Mouse (Mus musculus) midbrain, embryonic 14.5 days (tissue): ENCODE measurements around the gene Xpo4. TPM values are rescaled to one million over a fixed set of nuclear protein-coding genes. Genes with fewer than 3 reads are reported as not detected.

ENCODE experiments used
- ATAC-seq: fragments of 200-750 bp; cut with Nextera tagmentation; 2 replicates; pipeline ENCODE4 v1.8.0; 2017; ENCODE audit warnings: moderate number of reproducible peaks, moderate library complexity; ENCODE audit not compliant: low FRiP score, low TSS enrichment
- DNase-seq: peaks from one replicate; pipeline ENCODE4 v3.0.0-alpha.2; 2015
- H3K27ac ChIP-seq: fragments of 300-500 bp; sonication (generic); replicated peaks from 2 replicates; pipeline ENCODE4 v1.5.1; 2014; ENCODE audit warnings: mild to moderate bottlenecking, low read depth, low read length, moderate library complexity
- H3K27me3 ChIP-seq: fragments of 300-500 bp; sonication (generic); 2 replicates; pipeline ENCODE4 v1.6.1; 2014; ENCODE audit warnings: low read length, control low read depth, mixed read lengths; ENCODE audit not compliant: control insufficient read depth, insufficient read depth
- H3K36me3 ChIP-seq: fragments of 300-500 bp; sonication (generic); 2 replicates; pipeline ENCODE4 v1.6.1; 2014; ENCODE audit warnings: low read length, control low read depth; ENCODE audit not compliant: control insufficient read depth, insufficient read depth
- H3K4me1 ChIP-seq: fragments of 300-500 bp; sonication (generic); 2 replicates; pipeline ENCODE4 v1.6.1; 2014; ENCODE audit warnings: mild to moderate bottlenecking, antibody characterized with exemption, low read length, control low read depth; ENCODE audit not compliant: control insufficient read depth, insufficient read depth
- H3K4me2 ChIP-seq: fragments of 300-500 bp; sonication (generic); 2 replicates; pipeline ENCODE4 v1.6.1; 2014; ENCODE audit warnings: mild to moderate bottlenecking, low read length, moderate library complexity
- H3K4me3 ChIP-seq: fragments of 300-500 bp; sonication (generic); replicated peaks from 2 replicates; pipeline ENCODE4 v1.5.1; 2014; ENCODE audit warnings: low read depth, low read length
- H3K9ac ChIP-seq: fragments of 300-500 bp; sonication (generic); replicated peaks from 2 replicates; pipeline ENCODE4 v1.6.1; 2014; ENCODE audit warnings: mild to moderate bottlenecking, low read length, moderate library complexity
- H3K9me3 ChIP-seq: fragments of 300-500 bp; sonication (generic); 2 replicates; pipeline ENCODE4 v1.6.1; 2016; ENCODE audit warnings: low read length, control low read depth, mixed read lengths; ENCODE audit not compliant: control insufficient read depth
- WGBS: fragments of 180-500 bp; shearing (Covaris S2); extraction: QIAGEN DNeasy Blood & Tissue Kit; methylation state at CpG from one replicate; pipeline ENCODE4 v1.1.7; 2014; 5-methylcytosine and 5-hydroxymethylcytosine counted together
- polyA plus RNA-seq: library from polyadenylated mRNA; unstranded; fragments of >200 nt; fragmentation: Nextera tagmentation; extraction: Ambion mirVana; gene quantifications from 2 replicates; pipeline ENCODE4 v1.2.1, GENCODE M21; 2014

Gene Xpo4
- polyA plus RNA-seq, 1 experiment from 2014 or later = 18.7 TPM

DNA sequence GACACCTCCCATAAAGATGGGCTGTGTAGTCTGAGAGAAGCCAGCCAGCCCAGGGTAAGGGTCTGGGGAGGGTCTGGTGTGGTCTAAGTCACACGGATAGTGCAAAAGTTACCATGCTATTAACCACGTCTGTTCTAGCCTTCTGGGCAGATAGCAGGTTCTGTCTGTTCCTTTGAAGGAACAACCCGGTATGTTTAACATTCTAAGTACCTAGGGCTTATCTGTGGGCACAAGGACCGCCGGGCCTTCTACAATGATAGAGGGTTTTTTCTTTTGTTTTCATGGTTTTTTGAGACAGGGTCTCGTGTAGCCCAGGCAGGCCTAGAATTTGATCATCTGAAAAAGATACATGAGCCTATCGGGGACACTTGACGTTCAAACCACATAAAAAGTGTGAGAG is 119.1 kb downstream of the Xpo4 start:
- Histone ChIP-seq H3K27me3 (no peaks in the 10 kb centered on the region), H3K27ac (no peak overlapping the region), H3K4me2 (no peak overlapping the region), H3K4me1 (no peaks in the 10 kb centered on the region), H3K9ac (no peak overlapping the region), H3K9me3 (no peaks in the 10 kb centered on the region), H3K4me3 (no peak overlapping the region), H3K36me3 (peaks cover 25% of the 10 kb centered on the region)
- WGBS = 90% methylated on average over 8 of the region's 8 CpGs
- DNase-seq = no peak
- no peak for ATAC-seq

DNA sequence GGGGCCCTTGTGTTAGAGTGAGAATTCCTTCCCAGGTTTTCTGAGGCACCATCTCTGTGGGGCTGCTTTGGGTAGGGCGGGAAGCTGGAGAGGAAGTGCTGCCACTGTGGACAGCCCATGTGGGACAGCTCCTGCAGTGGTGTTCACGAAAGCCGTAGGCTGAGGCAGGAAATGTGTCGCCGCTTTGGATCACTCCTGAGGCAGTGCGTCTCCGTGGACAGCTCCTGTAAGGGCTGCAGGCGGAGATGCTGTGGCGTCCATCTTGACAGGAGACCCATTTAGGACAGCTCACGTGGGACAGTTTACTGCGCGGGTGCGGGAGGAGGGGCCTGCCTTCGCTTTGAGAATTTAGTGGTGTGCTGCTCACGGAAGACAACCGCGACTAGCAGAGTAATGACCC is 119.7 kb downstream of the Xpo4 start:
- Histone ChIP-seq H3K4me3 (no peak overlapping the region), H3K4me2 (no peak overlapping the region), H3K9ac (no peak overlapping the region), H3K36me3 (peaks cover 25% of the 10 kb centered on the region), H3K27me3 (no peaks in the 10 kb centered on the region), H3K9me3 (no peaks in the 10 kb centered on the region), H3K4me1 (no peaks in the 10 kb centered on the region), H3K27ac (no peak overlapping the region)
- DNase-seq (no peak), ATAC-seq (no peak)
- WGBS = 86% methylated on average over 17 of the region's 17 CpGs

DNA sequence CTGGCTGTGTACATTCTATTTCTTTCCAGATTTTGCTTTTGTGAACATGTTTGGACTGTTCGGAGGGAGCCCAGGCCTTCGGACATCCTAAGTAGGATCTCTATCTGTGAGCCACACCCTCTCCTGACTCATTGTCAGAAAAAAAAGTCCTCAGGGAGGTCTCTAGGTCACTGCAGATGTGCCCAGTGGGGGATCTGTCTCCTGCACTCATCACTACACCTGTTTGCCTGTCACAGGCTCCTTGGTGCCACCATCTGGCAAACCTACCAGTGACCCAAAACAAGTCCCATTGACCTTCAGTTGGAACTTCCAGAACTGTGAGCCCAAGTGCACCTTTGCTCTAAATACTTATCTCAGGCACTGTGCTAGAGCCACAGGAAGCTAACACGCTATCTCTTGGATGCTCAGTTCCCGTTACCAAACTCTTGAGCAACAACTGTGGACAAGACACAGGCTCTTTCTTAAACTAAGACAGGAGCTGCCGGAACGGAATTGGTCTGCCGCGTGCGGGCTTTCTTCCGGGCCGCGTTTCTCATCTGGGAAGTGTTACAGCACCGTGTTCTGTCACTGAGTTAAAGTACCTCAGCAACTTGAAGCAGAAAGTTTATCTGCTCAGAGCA is 121.7 kb downstream of the Xpo4 start:
- Histone ChIP-seq H3K9ac (no peak overlapping the region), H3K9me3 (no peaks in the 10 kb centered on the region), H3K27ac (no peak overlapping the region), H3K27me3 (no peaks in the 10 kb centered on the region), H3K4me1 (no peaks in the 10 kb centered on the region), H3K4me3 (no peak overlapping the region), H3K36me3 (peaks cover 6% of the 10 kb centered on the region), H3K4me2 (no peak overlapping the region)
- ATAC-seq (no peak), DNase-seq (no peak)
- 93% methylated on average over 13 of the region's 13 CpGs for WGBS

DNA sequence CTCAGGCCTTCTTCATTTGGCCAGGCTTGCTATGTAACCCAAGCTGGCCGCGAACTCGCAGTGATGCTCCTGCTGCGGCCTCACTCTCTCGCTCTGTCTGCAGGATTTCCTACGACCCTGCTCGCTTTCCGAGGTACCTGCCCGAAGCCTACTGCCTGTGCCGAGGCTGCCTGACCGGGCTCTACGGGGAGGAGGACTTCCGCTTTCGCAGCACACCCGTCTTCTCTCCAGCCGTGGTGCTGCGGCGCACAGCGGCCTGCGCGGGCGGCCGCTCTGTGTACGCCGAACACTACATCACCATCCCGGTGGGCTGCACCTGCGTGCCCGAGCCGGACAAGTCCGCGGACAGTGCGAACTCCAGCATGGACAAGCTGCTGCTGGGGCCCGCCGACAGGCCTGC is 123.0 kb downstream of the Xpo4 start:
- H3K36me3 ChIP-seq = peaks cover 6% of the 10 kb centered on the region
- DNase-seq (no peak), ATAC-seq (no peak)
- H3K27ac ChIP-seq = no peak overlapping the region
- peaks cover 8% of the 10 kb centered on the region for H3K4me1 ChIP-seq
- H3K9ac ChIP-seq = no peak overlapping the region
- H3K27me3 ChIP-seq = no peaks in the 10 kb centered on the region
- 44% methylated on average over 34 of the region's 34 CpGs for WGBS
- H3K9me3 ChIP-seq = no peaks in the 10 kb centered on the region
- no peak overlapping the region for H3K4me3 ChIP-seq
- H3K4me2 ChIP-seq = peak overlapping the region; percentile 27

DNA sequence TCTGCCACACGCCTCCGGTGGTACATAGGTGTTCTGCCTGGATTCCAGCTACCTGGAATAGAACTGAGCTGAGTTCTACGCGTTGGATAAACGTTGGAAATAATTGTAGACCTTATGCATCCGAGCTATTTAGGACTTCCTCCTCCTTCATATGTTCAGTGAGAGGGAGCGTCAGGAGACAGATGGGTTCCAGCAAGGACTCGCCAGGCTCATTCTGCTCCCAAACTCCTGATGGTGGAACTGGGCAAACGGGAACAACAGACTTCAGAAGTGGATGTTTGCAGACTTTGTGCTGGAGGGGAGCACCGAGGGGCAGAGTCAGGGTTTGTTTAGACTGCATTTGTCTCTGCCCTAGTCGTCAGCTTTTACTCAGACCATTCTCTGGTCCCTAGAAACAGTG is 124.5 kb downstream of the Xpo4 start:
- H3K4me3 ChIP-seq = no peak overlapping the region
- 92% methylated on average over 11 of the region's 11 CpGs for WGBS
- H3K36me3 ChIP-seq = peaks cover 6% of the 10 kb centered on the region
- H3K27me3 ChIP-seq = no peaks in the 10 kb centered on the region
- H3K4me2 ChIP-seq = no peak overlapping the region
- H3K4me1 ChIP-seq = peaks cover 8% of the 10 kb centered on the region
- ATAC-seq (no peak), DNase-seq (no peak)
- H3K9me3 ChIP-seq = no peaks in the 10 kb centered on the region
- no peak overlapping the region for H3K27ac ChIP-seq
- no peak overlapping the region for H3K9ac ChIP-seq

- Histone ChIP-seq H3K27ac (no peak overlapping the region), H3K9me3 (no peaks in the 10 kb centered on the region), H3K4me3 (no peak overlapping the region), H3K9ac (no peak overlapping the region), H3K4me2 (0 out of 2 replicates have a peak overlapping the region, but pooled peaks have one; percentile 5), H3K27me3 (no peaks in the 10 kb centered on the region), H3K4me1 (peaks cover 24% of the 10 kb centered on the region), H3K36me3 (no peaks in the 10 kb centered on the region)
- DNase-seq (peak; percentile 46), ATAC-seq (no peak)
- 5% methylated on average over 16 of the region's 16 CpGs for WGBS
These were observed 127.8 kb downstream of the Xpo4 start for GRCm38 (mm10) chr14:57537261-57538015.

- Histone ChIP-seq H3K36me3 (no peaks in the 10 kb centered on the region), H3K9me3 (no peaks in the 10 kb centered on the region), H3K27ac (no peak overlapping the region), H3K27me3 (no peaks in the 10 kb centered on the region), H3K4me2 (0 out of 2 replicates have a peak overlapping the region, but pooled peaks have one; percentile 5), H3K9ac (no peak overlapping the region), H3K4me3 (no peak overlapping the region), H3K4me1 (peaks cover 24% of the 10 kb centered on the region)
- DNase-seq = no peak
- ATAC-seq = no peak
- 21% methylated on average over 9 of the region's 9 CpGs for WGBS
These were observed 128.4 kb downstream of the Xpo4 start for GRCm38 (mm10) chr14:57536820-57537219.

- Histone ChIP-seq H3K27me3 (no peaks in the 10 kb centered on the region), H3K9ac (no peak overlapping the region), H3K9me3 (no peaks in the 10 kb centered on the region), H3K36me3 (no peaks in the 10 kb centered on the region), H3K4me3 (no peak overlapping the region), H3K27ac (no peak overlapping the region), H3K4me1 (peaks cover 24% of the 10 kb centered on the region), H3K4me2 (no peak overlapping the region)
- ATAC-seq = no peak
- 57% methylated on average over 6 of the region's 6 CpGs for WGBS
- peak; percentile 25 for DNase-seq
These were observed 129.6 kb downstream of the Xpo4 start for GRCm38 (mm10) chr14:57535646-57536045.

DNA sequence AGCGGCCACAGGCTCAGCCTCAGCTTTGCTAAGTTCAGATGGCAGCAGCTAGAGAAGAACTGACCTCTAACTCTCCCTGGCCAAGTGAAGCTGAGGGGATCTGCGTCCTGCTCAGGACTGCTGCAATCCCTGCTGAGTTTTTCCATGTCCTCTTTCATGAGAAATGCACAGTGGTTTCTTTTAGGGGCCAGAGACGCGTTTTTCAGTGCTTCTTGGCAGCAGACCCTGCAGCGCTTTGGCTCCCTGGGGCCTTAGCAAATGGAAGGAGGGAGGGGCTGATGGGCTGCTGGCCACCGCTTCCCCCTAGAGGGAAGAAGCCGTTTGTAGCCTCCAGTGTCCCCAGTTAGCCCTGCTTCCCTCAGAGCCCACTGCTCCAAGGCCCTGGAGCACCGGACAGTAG is 130.3 kb downstream of the Xpo4 start:
- WGBS = 7% methylated on average over 8 of the region's 8 CpGs
- H3K36me3 ChIP-seq = no peaks in the 10 kb centered on the region
- DNase-seq = peak; percentile 51
- no peaks in the 10 kb centered on the region for H3K9me3 ChIP-seq
- H3K4me1 ChIP-seq = peaks cover 24% of the 10 kb centered on the region
- no peaks in the 10 kb centered on the region for H3K27me3 ChIP-seq
- no peak overlapping the region for H3K4me2 ChIP-seq
- peak overlapping the region; percentile 5; the same call in 1 of the 2 replicates for H3K27ac ChIP-seq
- H3K4me3 ChIP-seq = no peak overlapping the region
- no peak for ATAC-seq
- H3K9ac ChIP-seq = no peak overlapping the region
